Mouse (Mus musculus) ZHBTc4 (cell line): ENCODE results near the gene Gm5901.

Experiments
- DNase-seq: peaks from one replicate; pipeline ENCODE4 v3.0.0-alpha.2; 2011; ENCODE audit warnings: low read depth, low spot score

Gene Gm5901

DNA sequence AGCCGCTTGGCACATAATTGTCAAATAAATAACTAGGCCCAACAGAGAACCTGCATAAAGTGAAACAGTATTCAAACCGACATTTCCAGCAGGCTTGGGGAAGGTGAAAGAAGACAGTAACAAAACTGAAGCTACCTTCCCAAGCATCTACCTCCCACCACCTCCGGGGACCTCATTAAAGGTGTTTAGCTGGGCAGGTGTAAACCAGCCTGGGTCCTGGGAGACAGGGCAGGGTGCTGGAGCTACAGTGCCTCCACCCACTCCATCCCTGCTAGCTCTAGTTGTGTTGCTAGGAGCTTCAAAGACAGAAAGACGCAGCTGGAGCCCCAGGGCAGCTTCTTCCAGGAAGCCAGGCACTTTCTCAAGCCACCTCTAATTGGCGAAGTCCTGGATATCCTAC lies 29.4 kb downstream of the Gm5901 start, which contains the start of gene Cnga4:
Gene Cnga4 (plus strand): TSS at position 301 of the 400 bp plus-strand sequence.
- DNase-seq = peak; percentile 34

DNA sequence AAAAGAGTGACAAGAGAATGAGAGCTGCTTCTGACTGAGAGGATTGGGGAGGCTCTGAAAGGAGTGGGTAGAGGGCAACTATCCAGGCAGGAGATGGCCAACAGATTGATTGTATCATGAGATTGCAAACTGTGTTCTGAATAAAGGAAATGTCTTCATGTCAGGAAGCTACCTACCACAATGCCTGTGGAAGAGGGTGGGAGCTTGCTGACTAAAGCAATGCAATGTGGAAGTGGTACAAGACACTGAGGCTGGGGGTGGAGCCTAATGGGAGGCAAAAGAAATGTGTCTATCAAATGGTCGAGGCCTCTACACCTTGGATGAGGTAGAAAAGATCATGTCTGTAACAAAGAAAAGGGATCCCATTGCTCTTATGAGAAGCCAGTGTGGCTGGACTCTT lies 31.5 kb downstream of the Gm5901 start:
- DNase-seq = no peak

DNA sequence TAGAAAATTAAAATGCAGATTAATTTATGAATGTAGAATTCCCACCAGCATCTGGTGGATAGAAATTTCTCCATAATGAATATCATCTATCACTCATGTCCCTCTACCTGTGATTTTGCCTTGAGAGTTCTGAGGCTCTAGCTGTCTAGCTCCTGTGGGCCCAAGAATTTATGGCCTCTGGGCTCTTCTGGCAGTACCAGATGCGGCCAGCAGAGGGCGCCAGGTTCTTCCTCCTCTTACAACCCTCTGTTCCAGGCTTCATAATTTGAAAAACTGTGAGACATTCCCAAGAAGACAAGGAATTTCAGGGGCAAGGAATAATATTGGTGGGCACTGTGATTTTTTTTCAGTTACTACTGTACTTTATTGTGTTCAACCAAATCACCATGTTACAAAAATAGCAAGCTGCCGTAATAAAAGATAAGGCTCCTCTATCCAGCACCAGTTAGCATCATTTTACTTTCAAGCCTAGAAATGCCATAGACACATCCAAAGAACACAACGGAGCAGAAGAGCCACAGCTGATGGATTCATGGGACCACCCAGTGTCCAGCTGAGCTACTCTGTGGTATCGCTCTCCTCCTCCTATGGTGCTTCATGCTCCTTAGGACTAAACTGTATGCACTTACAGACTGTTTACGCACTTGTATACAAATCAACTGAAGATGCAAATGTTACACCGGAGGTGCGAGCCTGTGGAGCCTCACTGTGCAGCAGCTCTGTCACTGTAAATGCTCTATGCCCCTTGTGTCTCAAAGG lies 37.2 kb downstream of the Gm5901 start:
- DNase-seq = peak; percentile 81

DNA sequence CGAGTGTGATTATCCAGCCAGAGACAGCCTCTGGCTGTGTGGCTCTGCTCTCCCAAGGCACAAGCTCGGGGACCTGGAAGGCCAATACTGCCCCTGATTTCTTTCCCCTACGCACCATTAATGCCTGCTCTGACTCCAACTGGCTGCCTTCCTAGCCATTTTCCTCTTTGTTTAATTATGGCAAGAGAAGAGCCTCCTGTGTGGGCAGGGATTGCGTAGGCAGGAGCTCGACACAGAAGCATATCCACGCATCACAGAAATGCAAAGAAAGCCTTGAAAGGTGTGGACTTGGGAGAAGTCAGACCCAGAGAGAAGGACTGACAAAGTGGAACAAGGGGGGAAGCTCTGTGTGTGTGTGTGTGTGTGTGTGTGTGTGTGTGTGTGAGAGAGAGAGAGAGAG lies 39.5 kb downstream of the Gm5901 start:
- no peak for DNase-seq

DNA sequence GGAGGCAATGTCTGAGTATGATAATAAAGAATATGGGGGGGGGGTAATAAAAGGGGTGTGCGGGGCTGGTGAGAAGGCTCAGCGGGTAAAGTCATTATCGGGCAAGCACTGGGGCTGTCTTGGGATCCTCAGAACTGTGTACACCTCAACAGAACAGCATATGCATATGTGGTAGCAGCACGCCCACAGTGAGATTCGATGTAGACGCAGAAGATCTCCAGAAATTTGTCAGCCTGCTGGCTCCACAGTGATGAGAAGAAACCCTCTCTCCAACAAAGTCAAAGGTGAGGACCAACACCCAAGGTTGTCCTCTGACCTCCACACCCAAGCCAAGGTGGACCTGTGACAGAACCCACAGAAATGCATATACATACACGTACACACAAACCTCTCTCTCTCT lies 41.7 kb downstream of the Gm5901 start:
- no peak for DNase-seq

DNA sequence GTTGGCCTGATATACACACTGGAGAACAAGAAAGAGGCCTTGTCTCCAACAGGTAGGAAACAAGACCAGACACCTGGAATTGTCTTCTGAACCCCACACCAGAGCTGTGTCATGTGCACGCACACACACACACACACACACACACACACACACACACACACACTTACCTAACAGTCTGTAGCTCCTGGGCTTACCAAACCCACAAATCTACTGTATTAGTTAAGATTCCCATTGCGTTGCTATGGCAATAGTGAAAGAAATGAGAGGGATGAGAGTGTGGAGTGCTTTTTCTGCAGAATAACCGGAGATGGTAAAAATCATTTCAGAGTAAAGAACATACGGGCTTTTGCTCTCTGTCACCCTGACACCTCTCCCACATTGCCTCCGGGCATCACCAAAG lies 43.3 kb downstream of the Gm5901 start:
- no peak for DNase-seq

DNA sequence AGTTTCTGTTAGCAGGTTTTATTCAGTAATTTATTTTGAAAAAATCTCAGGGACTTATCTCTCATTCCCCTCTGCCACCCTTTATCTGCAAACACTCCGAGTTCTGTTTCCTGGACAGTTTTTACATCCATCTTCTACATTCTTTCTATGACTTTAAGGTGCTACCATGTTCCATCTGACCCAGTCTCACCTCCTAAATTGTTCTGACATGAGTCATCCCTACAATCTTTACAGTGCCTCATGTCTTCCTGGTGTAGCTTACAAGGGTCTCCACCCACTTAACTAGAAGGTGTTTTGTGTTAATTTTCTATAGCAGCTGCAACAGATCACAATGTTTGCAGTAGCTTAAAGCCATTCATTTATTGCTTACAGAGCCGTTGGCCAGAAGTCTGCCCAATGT lies 46.1 kb downstream of the Gm5901 start:
- DNase-seq = no peak

DNA sequence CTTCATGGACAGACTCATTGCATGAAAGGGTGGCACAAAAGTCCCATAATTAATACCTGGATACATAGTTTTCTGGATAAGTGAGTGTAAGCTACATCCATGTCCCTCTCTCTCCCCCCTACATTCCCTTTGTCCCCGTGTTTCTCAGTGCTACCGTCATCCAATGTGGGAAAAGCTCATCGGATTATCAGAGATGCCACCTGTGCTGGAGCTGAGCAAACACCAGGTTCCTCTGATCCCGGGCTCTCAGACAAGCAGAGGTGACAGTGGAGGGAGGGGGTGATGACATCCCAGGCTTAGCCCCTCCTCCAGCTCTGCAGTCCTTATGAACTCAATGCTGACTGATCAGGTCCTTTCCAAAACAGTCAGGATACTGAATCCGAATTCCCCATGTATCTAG lies 49.5 kb downstream of the Gm5901 start:
- no peak for DNase-seq

DNA sequence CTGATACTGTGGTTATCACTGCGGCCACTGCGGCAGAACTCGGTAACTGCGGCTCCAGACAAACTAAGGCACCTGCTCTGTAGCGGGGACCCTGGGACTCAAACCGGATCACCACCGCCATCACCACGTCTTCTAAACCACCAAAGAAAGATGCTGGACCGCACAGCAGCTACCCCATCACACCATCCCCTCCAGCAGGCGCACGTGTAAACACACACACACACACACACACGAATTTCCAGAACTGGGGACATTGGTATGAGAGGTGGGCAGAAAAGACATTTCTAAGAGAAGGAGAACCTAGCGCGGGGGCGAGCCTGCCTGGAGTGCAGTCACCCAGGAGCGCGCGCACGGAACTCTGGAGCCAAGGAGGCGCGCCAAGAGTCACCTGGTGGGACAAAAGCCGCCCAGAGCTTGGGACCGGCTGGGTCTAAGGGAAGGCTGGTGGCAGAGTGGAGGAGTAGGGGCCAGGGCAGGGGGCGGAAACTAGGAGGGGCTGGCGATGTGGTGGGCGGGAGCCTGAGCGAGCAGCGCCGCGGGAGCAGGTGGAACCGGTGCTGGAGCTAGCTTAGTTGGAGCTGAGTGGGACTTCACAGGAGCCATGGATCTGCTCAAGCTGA lies 50.7 kb downstream of the Gm5901 start, which contains the start of gene Cckbr:
Gene Cckbr (plus strand): TSS at position 308 of the 620 bp plus-strand sequence.
- DNase-seq = peak; percentile 80

DNA sequence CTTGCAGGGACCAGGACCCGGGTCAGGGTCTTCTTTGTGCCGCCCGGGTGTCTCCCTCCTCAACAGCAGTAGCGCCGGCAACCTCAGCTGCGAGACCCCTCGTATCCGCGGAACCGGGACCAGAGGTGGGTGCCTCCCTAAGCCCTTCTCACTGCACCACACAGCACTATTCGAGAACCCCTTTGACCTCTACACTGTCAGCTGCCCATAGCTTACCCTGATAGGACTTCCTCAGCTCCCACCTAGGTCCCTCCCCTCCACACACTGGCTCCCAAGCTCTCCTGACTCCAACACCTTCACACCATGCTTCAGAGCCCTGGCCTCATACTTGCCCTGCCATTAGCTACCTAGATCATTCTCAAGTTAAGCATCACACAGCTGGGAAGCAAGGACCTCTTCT lies 51.2 kb downstream of the Gm5901 start:
- no peak for DNase-seq
